16 mouse cellular contexts compared by ENCODE assay signal in genomic region chr14:31696985-31697303, GRCm38 (mm10). TPM values are rescaled to one million over a fixed set of nuclear protein-coding genes. Genes with fewer than 3 reads are reported as not detected.
A peak's percentile ranks its signal among the peaks of the same experiment; 100 is the strongest.
DNase-seq lines count a peak whose midpoint lies in the region; ATAC-seq and TF ChIP-seq lines count a peak whose summit lies in the region.
"Had no signal": no experiment of that assay in that cellular context is flagged by ENCODE, and none has a peak within 500 bp of the region (broad histone marks: within the 10 kb centered on the region; RNA-seq: fewer than 3 reads in every experiment).

No protein-coding gene starts in this region.

- 88% methylated on average over 3 of the region's 3 CpGs for WGBS in midbrain, embryonic 11.5 days
- WGBS in midbrain, embryonic 10.5 days, result 91% methylated on average over 3 of the region's 3 CpGs

- no peaks in the 10 kb centered on the region for H3K9me3 ChIP-seq in midbrain, embryonic 11.5 days (ENCODE audit: control insufficient read depth, low read length)
- H3K9me3 ChIP-seq in midbrain, embryonic 10.5 days (replicated peaks), result no peaks in the 10 kb centered on the region
- H3K9me3 ChIP-seq: megakaryocyte, embryonic 14.5 days; neural tube, embryonic 15.5 days had no signal

- H3K36me3 ChIP-seq in midbrain, embryonic 11.5 days (ENCODE audit: control insufficient read depth, insufficient read depth, low read length), result no peaks in the 10 kb centered on the region; the same call in 1 of the 2 replicates
- H3K36me3 ChIP-seq in midbrain, embryonic 10.5 days, result peaks cover 37% of the 10 kb centered on the region

- no peaks in the 10 kb centered on the region for H3K4me1 ChIP-seq in midbrain, embryonic 11.5 days (ENCODE audit: control insufficient read depth, insufficient read depth, low read length)
- H3K4me1 ChIP-seq in midbrain, embryonic 10.5 days, result no peaks in the 10 kb centered on the region
- H3K4me1 ChIP-seq: neural tube, embryonic 15.5 days had no signal

- no peak overlapping the region for H3K4me2 ChIP-seq in midbrain, embryonic 11.5 days
- H3K4me2 ChIP-seq: liver, embryonic 11.5 days; neural tube, embryonic 15.5 days had no signal

- DNase-seq in heart, adult 11 months, result peak; percentile 55
- DNase-seq in heart, postnatal 4 days, result no peak
- DNase-seq in midbrain, embryonic 11.5 days (ENCODE audit: low spot score, missing footprints), result peak; percentile 41
- DNase-seq in midbrain, embryonic 10.5 days (ENCODE audit: low spot score), result no peak
- peak; percentile 37 for DNase-seq in thymus, postnatal 4 days
- no peak for DNase-seq in right cerebral cortex, adult 2 months (ENCODE audit: low spot score in 2 of 2)
- no peak for DNase-seq in left cerebral cortex, adult 2 months (ENCODE audit: extremely low spot score in 1 of 2, low spot score in 2 of 2)
- DNase-seq: embryo, embryonic 11 days; kidney, adult 9 months had no signal

- H3K4me3 ChIP-seq in midbrain, embryonic 11.5 days (ENCODE audit: low read depth, low read length), result no peak overlapping the region
- H3K4me3 ChIP-seq in midbrain, embryonic 10.5 days, result no peak overlapping the region
- no peak overlapping the region for H3K4me3 ChIP-seq in left cerebral cortex, adult 2 months
- H3K4me3 ChIP-seq: megakaryocyte, embryonic 14.5 days; neural tube, embryonic 15.5 days had no signal

- no peak overlapping the region for H3K9ac ChIP-seq in midbrain, embryonic 11.5 days (ENCODE audit: low read length)
- H3K9ac ChIP-seq: neural tube, embryonic 15.5 days had no signal

- no peak overlapping the region for H3K27ac ChIP-seq in midbrain, embryonic 11.5 days (ENCODE audit: low read depth, low read length)
- H3K27ac ChIP-seq in midbrain, embryonic 10.5 days (replicated peaks), result no peak overlapping the region
- no peak overlapping the region for H3K27ac ChIP-seq in left cerebral cortex, adult 2 months
- H3K27ac ChIP-seq: neural tube, embryonic 15.5 days had no signal

- no peak for ATAC-seq in midbrain, embryonic 11.5 days (ENCODE audit: low FRiP score)
- ATAC-seq in inflammation-experienced regulatory T-cells, adult 6 months, result peak; percentile 52

- no peak for TF ChIP-seq CTCF in left cerebral cortex, adult 2 months (IDR thresholded peaks at IDR 0.05)

- intact Hi-C loops in left cerebral cortex, adult 2 months (cut with DNase I), result no loop called here

- H3K27me3 ChIP-seq in midbrain, embryonic 11.5 days (ENCODE audit: control insufficient read depth, insufficient read depth, low read length), result no peaks in the 10 kb centered on the region
- no peaks in the 10 kb centered on the region for H3K27me3 ChIP-seq in midbrain, embryonic 10.5 days (ENCODE audit: low read depth, poor library complexity, severe bottlenecking)
- H3K27me3 ChIP-seq: megakaryocyte, embryonic 14.5 days; neural tube, embryonic 15.5 days had no signal

RNA-seq across cellular contexts. Expression of gene Hacl1, which starts 55.9 kb away (rescaled TPM):
- 10 to 100 TPM; 10.9 to 14.0 TPM for total RNA-seq in heart, postnatal 4 days (2021)
- polyA plus RNA-seq in midbrain, embryonic 11.5 days (2014; fragmentation: Nextera tagmentation; extraction: Ambion mirVana), result 9.6 and 10.9 TPM in 2 replicates
- 7.2 and 9.5 TPM in 2 replicates for polyA plus RNA-seq in midbrain, embryonic 10.5 days (2016; fragmentation: Nextera tagmentation; extraction: Ambion mirVana)
- polyA plus RNA-seq in inflammation-experienced regulatory T-cells, adult 6 months (2017; shearing (Covaris generic)), result 10 to 100 TPM; 23.5 to 36.6 (median 25.0) TPM
- 1 to 10 TPM; 4.4 to 6.7 TPM for total RNA-seq in left cerebral cortex, adult 2 months (2021)

RNA-seq across cellular contexts. Expression of gene Btd, which starts 56.1 kb away (rescaled TPM):
- total RNA-seq in heart, postnatal 4 days (2021), result 10 to 100 TPM; 13.0 to 14.7 TPM
- 15.8 and 16.7 TPM in 2 replicates for polyA plus RNA-seq in midbrain, embryonic 11.5 days (2014; fragmentation: Nextera tagmentation; extraction: Ambion mirVana)
- 15.5 and 16.4 TPM in 2 replicates for polyA plus RNA-seq in midbrain, embryonic 10.5 days (2016; fragmentation: Nextera tagmentation; extraction: Ambion mirVana)
- polyA plus RNA-seq in inflammation-experienced regulatory T-cells, adult 6 months (2017; shearing (Covaris generic)), result 10 to 100 TPM; 20.3 to 28.6 (median 24.2) TPM
- 1 to 10 TPM; 8.4 to 8.8 TPM for total RNA-seq in left cerebral cortex, adult 2 months (2021)

RNA-seq across cellular contexts. Expression of gene Gm49387, which starts 56.3 kb away (rescaled TPM):
- total RNA-seq in heart, postnatal 4 days (2021), result 1 to 10 TPM in 1 of 2 experiments, not detected in 1; 2.8 TPM
- polyA plus RNA-seq in midbrain, embryonic 11.5 days (2014; fragmentation: Nextera tagmentation; extraction: Ambion mirVana), result 1.3 TPM in 1 of 2 replicates, not detected in the other
- 0.12 and 1.4 TPM in 2 replicates for polyA plus RNA-seq in midbrain, embryonic 10.5 days (2016; fragmentation: Nextera tagmentation; extraction: Ambion mirVana)
- polyA plus RNA-seq in inflammation-experienced regulatory T-cells, adult 6 months (2017; shearing (Covaris generic)), result 1 to 10 TPM in 1 of 3 experiments, not detected in 2; 1.5 TPM
- not detected for total RNA-seq in left cerebral cortex, adult 2 months (2021)
- total RNA-seq: MEL; monocyte, adult 5-6 weeks had no signal
- polyA plus RNA-seq: gonadal fat pad, adult 2 months had no signal

Comparison
In these comparisons a context has a peak if more than half of its experiments do, and no peak if none do; other contexts are left out.
1. DNase-seq: peak in heart, adult 11 months (single experiment), midbrain, embryonic 11.5 days (single experiment) and thymus, postnatal 4 days (single experiment); none in heart, postnatal 4 days (single experiment), midbrain, embryonic 10.5 days (single experiment), right cerebral cortex, adult 2 months (0 of 2) and left cerebral cortex, adult 2 months (0 of 2).